Mouse (Mus musculus) macrophage (primary cell): ENCODE data around the gene Pagr1a. TPM values are rescaled to one million over a fixed set of nuclear protein-coding genes. Genes with fewer than 3 reads are reported as not detected.

Experiments used
- H3K27ac ChIP-seq: fragments of 350-480 bp; formaldehyde crosslinking; 2 replicates; pipeline ENCODE4 v1.9.0; 2021
- H3K36me3 ChIP-seq: fragments of 350-480 bp; formaldehyde crosslinking; 2 replicates; pipeline ENCODE4 v1.9.0; 2021; ENCODE audit errors: inconsistent target
- H3K4me3 ChIP-seq: fragments of 350-480 bp; formaldehyde crosslinking; 2 replicates; pipeline ENCODE4 v1.9.0; 2021; ENCODE audit errors: inconsistent target
- H3K79me2 ChIP-seq: fragments of 350-480 bp; formaldehyde crosslinking; 2 replicates; pipeline ENCODE4 v1.9.0; 2021; ENCODE audit errors: inconsistent target
- WGBS: methylation state at CpG from one replicate; pipeline ENCODE4 v1.1.7; 2026; ENCODE audit warnings: inconsistent platforms; ENCODE audit not compliant: missing documents; 5-methylcytosine and 5-hydroxymethylcytosine counted together
- polyA plus RNA-seq: library from polyadenylated mRNA; stranded (reverse); fragments of 250-400 nt; gene quantifications from 3 replicates; pipeline ENCODE4 v1.2.4, GENCODE M21; 2018; ENCODE audit warnings: inconsistent platforms

Pagr1a gene
- polyA plus RNA-seq, 1 experiment from 2014 or later, result 13.4 TPM

GRCm38 (mm10) chr7:127016486-127016938, 640 bp downstream of the Pagr1a start:
- Histone ChIP-seq H3K36me3 (no peaks in the 10 kb centered on the region), H3K4me3 (peak overlapping the region; percentile 88), H3K27ac (peak overlapping the region; percentile 93), H3K79me2 (peaks cover 45% of the 10 kb centered on the region)
- under 1% methylated on average over 22 of the region's 22 CpGs for WGBS

DNA sequence TGATC, 869 bp downstream of the Pagr1a start, which contains the start of gene Pagr1b:
Gene Pagr1b, minus strand, starts transcription at position 4 of the 5 bp plus-strand sequence.
- Histone ChIP-seq H3K27ac (peak within 1 kb of the TSS; percentile 93), H3K36me3 (no peaks in the 10 kb centered on the region), H3K4me3 (peak within 1 kb of the TSS; percentile 88), H3K79me2 (peaks cover 48% of the 10 kb centered on the region)

DNA sequence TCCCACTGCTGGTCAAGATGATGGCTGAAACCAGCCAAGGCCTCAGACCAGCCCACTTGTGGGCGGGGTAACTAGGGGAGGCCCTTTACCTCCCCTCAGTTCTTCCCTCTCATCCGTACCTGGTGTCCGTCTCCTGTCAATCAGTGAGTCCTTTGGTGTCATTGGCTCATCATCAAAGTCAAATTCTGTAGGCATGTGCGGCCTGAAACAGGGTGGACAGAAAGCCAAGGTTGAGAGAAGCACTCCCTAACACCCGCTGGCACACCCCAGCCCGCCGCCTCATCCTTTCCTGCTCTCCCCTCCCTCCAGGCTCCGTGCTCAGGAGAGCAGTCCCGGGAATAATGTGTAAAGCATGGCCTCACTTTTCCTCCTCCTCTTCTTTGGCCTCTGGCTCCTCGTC, 1.1 kb downstream of the Pagr1a start:
- Histone ChIP-seq H3K27ac (peak overlapping the region; percentile 93), H3K36me3 (no peaks in the 10 kb centered on the region), H3K79me2 (peaks cover 50% of the 10 kb centered on the region), H3K4me3 (peak overlapping the region; percentile 88)
- WGBS, result 6% methylated on average over 10 of the region's 10 CpGs

- Histone ChIP-seq H3K4me3 (peak overlapping the region; percentile 88; the same call in 1 of the 2 replicates), H3K79me2 (peaks cover 60% of the 10 kb centered on the region), H3K27ac (peak overlapping the region; percentile 93; the same call in 1 of the 2 replicates), H3K36me3 (no peaks in the 10 kb centered on the region)
- WGBS, result 95% methylated on average over 12 of the region's 12 CpGs
Observed at GRCm38 (mm10) chr7:127014993-127015392, 2.2 kb downstream of the Pagr1a start.

GRCm38 (mm10) chr7:127014320-127014719, 2.8 kb downstream of the Pagr1a start, which contains the start of gene Mvp:
TSS of gene Mvp (minus strand) at chr7:127014621.
- Histone ChIP-seq H3K36me3 (no peaks in the 10 kb centered on the region), H3K79me2 (peaks cover 67% of the 10 kb centered on the region), H3K4me3 (peak within 1 kb of the TSS; percentile 88), H3K27ac (peak within 1 kb of the TSS; percentile 93)
- under 1% methylated on average over 11 of the region's 11 CpGs for WGBS

GRCm38 (mm10) chr7:127013385-127013784, 3.8 kb downstream of the Pagr1a start:
- Histone ChIP-seq H3K36me3 (no peaks in the 10 kb centered on the region), H3K79me2 (peaks cover 77% of the 10 kb centered on the region), H3K27ac (peak overlapping the region; percentile 93), H3K4me3 (peak overlapping the region; percentile 88)
- WGBS, result 87% methylated on average over 6 of the region's 6 CpGs

- Histone ChIP-seq H3K36me3 (no peaks in the 10 kb centered on the region), H3K27ac (0 out of 2 replicates have a peak overlapping the region, but pooled peaks have one; percentile 93), H3K4me3 (0 out of 2 replicates have a peak overlapping the region, but pooled peaks have one; percentile 88), H3K79me2 (peaks cover 82% of the 10 kb centered on the region)
- WGBS, result 96% methylated on average over 10 of the region's 10 CpGs
Observed at GRCm38 (mm10) chr7:127012845-127013244, 4.3 kb downstream of the Pagr1a start.

DNA sequence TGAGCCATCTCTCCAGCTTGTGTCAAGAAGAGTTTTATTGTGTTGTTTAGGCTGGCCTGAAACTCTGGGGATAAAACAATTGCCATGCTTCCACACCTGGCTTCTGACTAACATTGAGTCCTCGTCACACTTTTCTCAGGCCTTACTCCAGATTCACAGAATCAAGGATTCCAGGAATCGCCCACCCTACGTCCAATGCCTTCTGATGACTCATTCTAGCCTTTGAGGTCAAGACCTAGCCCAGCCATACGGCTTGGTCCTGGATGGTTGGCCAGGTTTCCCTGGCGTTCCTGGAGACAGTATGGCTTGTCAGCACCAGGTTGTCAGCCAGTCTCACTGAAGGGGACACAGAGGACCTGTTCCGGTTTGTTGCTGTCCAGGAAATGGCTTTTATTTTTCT, 4.8 kb downstream of the Pagr1a start:
- H3K36me3 ChIP-seq, result no peaks in the 10 kb centered on the region
- peaks cover 87% of the 10 kb centered on the region for H3K79me2 ChIP-seq
- H3K27ac ChIP-seq, result no peak overlapping the region
- H3K4me3 ChIP-seq, result no peak overlapping the region
- 97% methylated on average over 6 of the region's 6 CpGs for WGBS

DNA sequence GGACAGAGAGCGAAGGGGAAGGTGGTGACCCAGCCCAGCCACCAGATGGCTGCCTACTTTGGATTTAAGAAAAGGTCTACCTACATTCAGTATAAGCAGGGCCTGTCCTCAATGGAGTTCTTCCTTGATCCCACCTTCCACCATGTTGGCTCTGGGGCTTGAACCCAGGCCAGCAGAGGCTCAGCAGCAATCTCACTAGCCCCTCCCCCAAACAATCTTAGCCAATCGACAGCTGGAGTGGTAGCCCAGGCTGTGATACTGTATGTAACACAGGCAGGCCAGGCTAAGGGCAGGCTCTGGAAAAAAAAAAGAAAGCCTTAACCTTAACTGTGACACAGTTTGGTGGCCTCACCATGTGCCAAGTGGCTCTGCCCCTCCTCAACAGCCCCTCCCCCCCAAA, 5.4 kb downstream of the Pagr1a start:
- Histone ChIP-seq H3K79me2 (peaks cover 93% of the 10 kb centered on the region), H3K4me3 (no peak overlapping the region), H3K36me3 (no peaks in the 10 kb centered on the region), H3K27ac (no peak overlapping the region)
- 80% methylated on average over 2 of the region's 2 CpGs for WGBS

- peak overlapping the region; percentile 19 for H3K27ac ChIP-seq
- H3K4me3 ChIP-seq, result no peak overlapping the region
- WGBS, result 79% methylated on average over 2 of the region's 2 CpGs
- H3K79me2 ChIP-seq, result peaks cover 100% of the 10 kb centered on the region
- H3K36me3 ChIP-seq, result no peaks in the 10 kb centered on the region
Observed at GRCm38 (mm10) chr7:127011051-127011450, 6.1 kb downstream of the Pagr1a start.

GRCm38 (mm10) chr7:127009307-127010085, 7.7 kb downstream of the Pagr1a start:
- 70% methylated on average over 17 of the region's 17 CpGs for WGBS

DNA sequence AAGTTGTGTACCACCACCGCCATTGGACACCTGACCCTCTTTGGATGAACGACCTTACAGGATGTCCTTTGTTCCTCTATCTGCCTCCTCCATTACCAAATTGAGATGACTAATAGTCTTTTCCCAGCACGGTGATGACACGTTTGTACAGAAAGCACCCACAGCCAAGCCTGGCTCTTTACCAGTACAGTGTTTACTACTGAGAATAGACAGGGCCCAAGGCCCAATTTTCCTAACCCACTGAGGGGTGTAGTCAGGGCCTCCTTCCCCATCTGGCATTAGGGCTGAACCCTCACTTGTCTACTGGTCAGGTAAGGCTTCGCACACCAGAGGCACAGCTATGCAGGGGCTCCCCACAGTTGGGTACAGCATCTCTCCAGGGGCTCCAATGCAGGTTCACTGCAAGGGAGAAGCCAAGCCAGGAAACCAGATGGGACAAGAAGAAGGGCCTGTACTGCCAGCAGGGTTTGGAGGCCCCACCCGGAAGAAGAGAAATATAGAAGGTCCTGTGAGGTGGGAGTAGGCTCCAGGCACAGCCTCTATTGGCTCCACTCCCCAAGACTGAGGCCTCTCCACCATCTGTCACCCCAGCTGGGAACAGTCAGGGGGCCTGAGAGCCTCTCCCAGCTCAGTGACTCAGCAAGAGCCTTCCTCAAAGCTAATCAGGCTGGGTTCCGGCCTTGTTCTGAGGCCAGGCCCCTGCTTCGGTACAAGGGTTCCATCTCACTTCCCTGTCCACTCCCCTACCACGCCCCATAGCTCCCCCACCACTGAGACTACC, 8.7 kb downstream of the Pagr1a start:
- Histone ChIP-seq H3K4me3 (peak overlapping the region; percentile 4; the same call in 1 of the 2 replicates), H3K79me2 (peaks cover 100% of the 10 kb centered on the region), H3K27ac (peak overlapping the region; percentile 93), H3K36me3 (no peaks in the 10 kb centered on the region)
- 15% methylated on average over 8 of the region's 9 CpGs for WGBS

More at GRCm38 (mm10) chr7:127009307-127010085, 7.7 kb downstream of the Pagr1a start:
- peak overlapping the region; percentile 93 for H3K27ac ChIP-seq
- H3K79me2 ChIP-seq, result peaks cover 100% of the 10 kb centered on the region
- no peaks in the 10 kb centered on the region for H3K36me3 ChIP-seq
- H3K4me3 ChIP-seq, result no peak overlapping the region

GRCm38 (mm10) chr7:127007313-127008024, 9.7 kb downstream of the Pagr1a start:
- H3K27ac ChIP-seq, result peak overlapping the region; percentile 93; the same call in 1 of the 2 replicates

GRCm38 (mm10) chr7:127004122-127004875, 12.9 kb downstream of the Pagr1a start:
- Histone ChIP-seq H3K27ac (no peak overlapping the region), H3K79me2 (peaks cover 71% of the 10 kb centered on the region), H3K4me3 (no peak overlapping the region), H3K36me3 (peaks cover 23% of the 10 kb centered on the region)
- WGBS, result 88% methylated on average over 4 of the region's 4 CpGs

More at GRCm38 (mm10) chr7:127007313-127008024, 9.7 kb downstream of the Pagr1a start:
- Histone ChIP-seq H3K79me2 (peaks cover 100% of the 10 kb centered on the region), H3K4me3 (no peak overlapping the region), H3K36me3 (no peaks in the 10 kb centered on the region)
- WGBS, result 91% methylated on average over 6 of the region's 6 CpGs
